Mouse (Mus musculus) MEL (cell line): ENCODE results near the gene Crxos. TPM values are rescaled to one million over a fixed set of nuclear protein-coding genes. Genes with fewer than 3 reads are reported as not detected.
A peak's percentile ranks its signal among the peaks of the same experiment; 100 is the strongest.

Source experiments
- DNase-seq: peaks from one replicate; pipeline ENCODE4 v3.0.0; 2011; ENCODE audit warnings: low read depth, low spot score
- H3K27ac ChIP-seq: 2 replicates; pipeline ENCODE4 v1.5.1; 2012; ENCODE audit warnings: low read depth, mild to moderate bottlenecking, control low read depth, low read length, moderate library complexity; ENCODE audit not compliant: control insufficient read depth
- H3K27me3 ChIP-seq, 2 experiments: fragments of 150-350 bp in 1 of 2; sonication (generic) in 1 of 2; 2 replicates each; pipeline ENCODE4 v1.6.1; 2012; ENCODE audit warnings: low read length in 2 of 2, mild to moderate bottlenecking in 2 of 2, improper control_type of control experiment in 1 of 2, moderate library complexity in 1 of 2; ENCODE audit not compliant: insufficient read depth in 2 of 2, control insufficient read depth in 1 of 2
- H3K36me3 ChIP-seq, 2 experiments: 2 replicates each; pipeline ENCODE4 v1.6.1; 2012 to 2014; ENCODE audit warnings: low read length in 2 of 2, improper control_type of control experiment in 1 of 2, inconsistent platforms in 1 of 2, mild to moderate bottlenecking in 1 of 2; ENCODE audit not compliant: insufficient read depth in 2 of 2, control insufficient read depth in 1 of 2
- H3K4me1 ChIP-seq, 2 experiments: fragments of 150-350 bp in 1 of 2; sonication (generic) in 1 of 2; 2 replicates each; pipeline ENCODE4 v1.6.1; 2012; ENCODE audit warnings: low read length in 2 of 2, improper control_type of control experiment in 1 of 2, mild to moderate bottlenecking in 1 of 2; ENCODE audit not compliant: insufficient read depth in 2 of 2, control insufficient read depth in 1 of 2
- H3K4me3 ChIP-seq, 2 experiments: fragments of 150-350 bp in 1 of 2; sonication (generic) in 1 of 2; 2 replicates each; pipeline ENCODE4 v1.5.1; 2012; ENCODE audit warnings: low read depth in 2 of 2, low read length in 2 of 2, mild to moderate bottlenecking in 2 of 2, moderate library complexity in 2 of 2, control low read depth in 1 of 2, improper control_type of control experiment in 1 of 2; ENCODE audit not compliant: control insufficient read depth in 1 of 2, insufficient read depth in 1 of 2
- H3K79me2 ChIP-seq: 2 replicates; pipeline ENCODE4 v1.6.1; 2012; ENCODE audit warnings: mild to moderate bottlenecking, low read length, moderate library complexity; ENCODE audit not compliant: control insufficient read depth, poor library complexity, insufficient read depth
- H3K9ac ChIP-seq: 2 replicates; pipeline ENCODE4 v1.6.1; 2012; ENCODE audit warnings: low read depth, mild to moderate bottlenecking, control low read depth, low read length, moderate library complexity; ENCODE audit not compliant: control insufficient read depth, poor library complexity, severe bottlenecking
- H3K9me3 ChIP-seq: fragments of 150-350 bp; sonication (generic); replicated peaks from 2 replicates; pipeline ENCODE4 v1.6.1; 2012; ENCODE audit warnings: mild to moderate bottlenecking, low read length, improper control_type of control experiment, moderate library complexity; ENCODE audit not compliant: insufficient read depth
- BHLHE40 ChIP-seq: IDR thresholded peaks from 2 replicates; pipeline ENCODE4 v1.6.1; 2012; ENCODE audit warnings: low read depth, mild to moderate bottlenecking, inconsistent platforms, low read length, improper control_type of control experiment, borderline replicate concordance
- CHD1 ChIP-seq: IDR thresholded peaks from 2 replicates; pipeline ENCODE4 v1.6.1; 2012; ENCODE audit warnings: low read depth, mild to moderate bottlenecking, inconsistent platforms, low read length, improper control_type of control experiment
- CTCF ChIP-seq, 3 experiments: IDR thresholded peaks in 2 of 3; conservative IDR thresholded peaks in 1 of 3; 2 replicates each; pipeline ENCODE4 v1.5.1; 2011 to 2012; ENCODE audit warnings: low read length in 3 of 3, low read depth in 2 of 3, mild to moderate bottlenecking in 2 of 3, improper control_type of control experiment in 1 of 3, inconsistent platforms in 1 of 3, mixed read lengths in 1 of 3, moderate library complexity in 1 of 3; ENCODE audit not compliant: control insufficient read depth in 1 of 3, insufficient read depth in 1 of 3, poor library complexity in 1 of 3, severe bottlenecking in 1 of 3
- EP300 ChIP-seq, 2 experiments: IDR thresholded peaks; 2 replicates each; pipeline ENCODE4 v1.6.1; 2011; ENCODE audit warnings: improper control_type of control experiment in 2 of 2, low read length in 2 of 2, low read depth in 1 of 2, mild to moderate bottlenecking in 1 of 2
- ETS1 ChIP-seq: IDR thresholded peaks from 2 replicates; pipeline ENCODE4 v1.6.1; 2012; ENCODE audit warnings: low read depth, mild to moderate bottlenecking, inconsistent platforms, low read length, improper control_type of control experiment, moderate library complexity
- GATA1 ChIP-seq: IDR thresholded peaks from 2 replicates; pipeline ENCODE4 v1.6.1; 2011; ENCODE audit warnings: low read depth, low read length, improper control_type of control experiment
- JUND ChIP-seq: IDR thresholded peaks from 2 replicates; pipeline ENCODE4 v1.6.1; 2011; ENCODE audit warnings: low read depth, mild to moderate bottlenecking, improper control_type of control experiment, low read length
- MAFK ChIP-seq: IDR thresholded peaks from 2 replicates; pipeline ENCODE4 v1.6.1; 2011; ENCODE audit warnings: low read depth, mild to moderate bottlenecking, low read length, improper control_type of control experiment, borderline replicate concordance
- MAX ChIP-seq: IDR thresholded peaks from 2 replicates; pipeline ENCODE4 v1.6.1; 2011; ENCODE audit warnings: low read length, improper control_type of control experiment
- MAZ ChIP-seq: IDR thresholded peaks from 2 replicates; pipeline ENCODE4 v1.6.1; 2012; ENCODE audit warnings: low read depth, mild to moderate bottlenecking, inconsistent platforms, low read length, improper control_type of control experiment
- MEF2A ChIP-seq: IDR thresholded peaks from 2 replicates; pipeline ENCODE4 v1.6.1; 2014; ENCODE audit warnings: low read depth, mild to moderate bottlenecking, inconsistent platforms, low read length, improper control_type of control experiment; ENCODE audit not compliant: poor library complexity, insufficient replicate concordance, severe bottlenecking; ENCODE audit errors: extremely low read depth
- MXI1 ChIP-seq: IDR thresholded peaks from 2 replicates; pipeline ENCODE4 v1.6.1; 2011; ENCODE audit warnings: mild to moderate bottlenecking, low read depth, low read length, improper control_type of control experiment
- MYB ChIP-seq: IDR thresholded peaks from 2 replicates; pipeline ENCODE4 v1.6.1; 2011; ENCODE audit warnings: mild to moderate bottlenecking, low read depth, low read length, improper control_type of control experiment
- MYC ChIP-seq: IDR thresholded peaks from 2 replicates; pipeline ENCODE4 v1.6.1; 2011; ENCODE audit warnings: low read depth, mild to moderate bottlenecking, low read length, improper control_type of control experiment, moderate library complexity
- NELFE ChIP-seq: IDR thresholded peaks from 2 replicates; pipeline ENCODE4 v1.6.1; 2011; ENCODE audit warnings: low read depth, low read length, improper control_type of control experiment
- POLR2A ChIP-seq, 2 experiments: IDR thresholded peaks; 2 replicates each; pipeline ENCODE4 v1.6.1; 2011 to 2012; ENCODE audit warnings: low read length in 2 of 2, mild to moderate bottlenecking in 2 of 2, control low read depth in 1 of 2, improper control_type of control experiment in 1 of 2, low read depth in 1 of 2, moderate library complexity in 1 of 2; ENCODE audit not compliant: control insufficient read depth in 1 of 2, insufficient read depth in 1 of 2, poor library complexity in 1 of 2
- POLR2AphosphoS2 ChIP-seq: IDR thresholded peaks from 2 replicates; pipeline ENCODE4 v1.6.1; 2011; ENCODE audit warnings: low read length, improper control_type of control experiment
- POLR2AphosphoS5 ChIP-seq: IDR thresholded peaks from 2 replicates; pipeline ENCODE4 v1.6.1; 2012; ENCODE audit warnings: low read depth, borderline replicate concordance, mild to moderate bottlenecking, inconsistent platforms, low read length, moderate library complexity, mixed read lengths
- RAD21 ChIP-seq: IDR thresholded peaks from 2 replicates; pipeline ENCODE4 v1.6.1; 2011; ENCODE audit warnings: mild to moderate bottlenecking, low read depth, low read length, improper control_type of control experiment
- RCOR1 ChIP-seq: IDR thresholded peaks from 2 replicates; pipeline ENCODE4 v1.6.1; 2012; ENCODE audit warnings: low read depth, mild to moderate bottlenecking, inconsistent platforms, low read length, improper control_type of control experiment
- SIN3A ChIP-seq: IDR thresholded peaks from 2 replicates; pipeline ENCODE4 v1.6.1; 2012; ENCODE audit warnings: low read length, improper control_type of control experiment, inconsistent platforms
- TAL1 ChIP-seq: IDR thresholded peaks from 2 replicates; pipeline ENCODE4 v1.6.1; 2012; ENCODE audit warnings: mild to moderate bottlenecking, inconsistent platforms, low read length, moderate library complexity, mixed read lengths
- TBP ChIP-seq: IDR thresholded peaks from 2 replicates; pipeline ENCODE4 v1.8.0; 2011; ENCODE audit warnings: low read depth, low read length, improper control_type of control experiment
- TCF12 ChIP-seq: IDR thresholded peaks from 2 replicates; pipeline ENCODE4 v1.6.1; 2014; ENCODE audit warnings: low read depth, mild to moderate bottlenecking, inconsistent platforms, low read length, improper control_type of control experiment, moderate library complexity
- USF1 ChIP-seq: IDR thresholded peaks from 2 replicates; pipeline ENCODE4 v1.6.1; 2014; ENCODE audit warnings: low read depth, mild to moderate bottlenecking, inconsistent platforms, low read length, improper control_type of control experiment, moderate library complexity
- USF2 ChIP-seq, 2 experiments: IDR thresholded peaks; 2 replicates each; pipeline ENCODE4 v1.6.1; 2011 to 2012; ENCODE audit warnings: improper control_type of control experiment in 2 of 2, low read length in 2 of 2, borderline replicate concordance in 1 of 2, inconsistent platforms in 1 of 2, low read depth in 1 of 2, mild to moderate bottlenecking in 1 of 2; ENCODE audit not compliant: insufficient read depth in 1 of 2
- ZKSCAN1 ChIP-seq: IDR thresholded peaks from 2 replicates; pipeline ENCODE4 v1.6.1; 2012; ENCODE audit warnings: low read depth, mild to moderate bottlenecking, inconsistent platforms, low read length, improper control_type of control experiment, moderate library complexity
- ZMIZ1 ChIP-seq: IDR thresholded peaks from 2 replicates; pipeline ENCODE4 v1.6.1; 2012; ENCODE audit warnings: low read depth, mild to moderate bottlenecking, inconsistent platforms, low read length, improper control_type of control experiment, moderate library complexity
- ZNF384 ChIP-seq: IDR thresholded peaks from 2 replicates; pipeline ENCODE4 v1.6.1; 2012; ENCODE audit warnings: low read depth, mild to moderate bottlenecking, inconsistent platforms, low read length, improper control_type of control experiment
- polyA plus RNA-seq, 2 experiments: library from polyadenylated mRNA; stranded (reverse) in 1 of 2; unstranded in 1 of 2; fragments of >175 nt in 1 of 2; fragments of >200 nt in 1 of 2; gene quantifications; 2 replicates each; pipeline versions ENCODE4 v1.2.1 to v1.2.4; 2012; ENCODE audit warnings: low replicate concordance in 2 of 2, low read depth in 1 of 2; ENCODE audit not compliant: insufficient read length in 2 of 2, insufficient read depth in 1 of 2, missing spikeins in 1 of 2
- total RNA-seq: library from RNA; depleted of rRNA; stranded (reverse); fragments of 300-350 nt; gene quantifications from 2 replicates; pipeline ENCODE4 v1.2.3, GENCODE M21; 2012

The Crxos gene
- total and polyA plus RNA-seq, 3 experiments: 0.10 TPM; not detected in 2

DNA sequence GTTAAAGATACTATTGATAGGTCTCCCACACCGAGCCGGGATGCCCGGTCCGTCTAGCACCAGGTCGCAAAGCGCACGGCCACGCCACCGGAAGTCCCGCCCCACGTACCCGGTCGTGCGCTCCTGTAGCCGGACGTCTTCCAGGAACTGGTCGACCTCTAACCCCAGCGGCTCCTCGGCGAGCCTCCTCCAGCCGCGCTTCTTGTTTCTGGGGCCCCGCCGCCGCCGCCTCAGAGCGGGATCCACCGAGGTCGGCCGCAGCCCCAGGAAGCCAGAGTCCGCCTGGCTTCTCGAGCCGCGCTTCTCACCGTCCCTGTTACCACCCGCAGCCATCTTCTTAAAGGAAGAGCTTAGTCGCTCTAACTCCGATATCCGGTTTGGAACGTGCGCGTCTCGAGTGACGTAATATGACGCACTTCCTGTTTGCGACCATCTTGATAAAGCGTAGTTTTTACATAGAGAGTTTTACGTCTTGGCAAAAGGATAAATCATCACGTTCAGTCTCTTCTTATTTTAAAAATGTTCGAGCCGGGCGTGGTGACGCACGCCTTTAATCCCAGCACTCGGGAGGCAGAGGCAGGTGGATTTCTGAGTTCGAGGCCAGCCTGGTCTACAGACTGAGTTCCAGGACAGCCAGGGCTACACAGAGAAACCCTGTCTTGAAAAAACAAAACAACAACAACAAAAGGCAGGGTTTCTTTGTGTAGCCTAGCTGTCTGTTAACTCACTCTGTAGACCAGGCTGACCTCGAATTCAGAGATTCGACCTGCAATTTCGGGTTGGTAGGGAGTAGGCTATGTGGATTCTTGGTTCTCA is 63.5 kb downstream of the Crxos start, which contains the start of gene Nop53 (continued):
- TF ChIP-seq MAFK (no peak), USF1 (0 out of 2 replicates have a peak, but pooled peaks have one; percentile 25), POLR2A (IDR thresholded peaks at IDR 0.05; ENCODE audit: control insufficient read depth in 1 of 2, insufficient read depth in 1 of 2, low read depth in 1 of 2, low read length in 2 of 2, poor library complexity in 1 of 2) (peak; percentile 63 to 87; a peak in 3 of 4 replicates), MAZ (no peak), RAD21 (no peak), CHD1 (no peak), USF2 (IDR thresholded peaks at IDR 0.05; ENCODE audit: borderline replicate concordance in 1 of 2, insufficient read depth in 1 of 2, low read depth in 1 of 2, low read length in 2 of 2) (no peak), MYC (peak; percentile 62; the same call in 1 of the 2 replicates), POLR2AphosphoS2 (peak; percentile 77; the same call in 1 of the 2 replicates), NELFE (peak; percentile 87), EP300 (IDR thresholded peaks at IDR 0.05; ENCODE audit: low read depth in 1 of 2, low read length in 2 of 2) (no peak; a peak in 2 of 4 replicates), ZKSCAN1 (no peak), MAX (peak; percentile 23; the same call in 1 of the 2 replicates), ZNF384 (no peak), TAL1 (no peak), TBP (peak; percentile 85)

DNA sequence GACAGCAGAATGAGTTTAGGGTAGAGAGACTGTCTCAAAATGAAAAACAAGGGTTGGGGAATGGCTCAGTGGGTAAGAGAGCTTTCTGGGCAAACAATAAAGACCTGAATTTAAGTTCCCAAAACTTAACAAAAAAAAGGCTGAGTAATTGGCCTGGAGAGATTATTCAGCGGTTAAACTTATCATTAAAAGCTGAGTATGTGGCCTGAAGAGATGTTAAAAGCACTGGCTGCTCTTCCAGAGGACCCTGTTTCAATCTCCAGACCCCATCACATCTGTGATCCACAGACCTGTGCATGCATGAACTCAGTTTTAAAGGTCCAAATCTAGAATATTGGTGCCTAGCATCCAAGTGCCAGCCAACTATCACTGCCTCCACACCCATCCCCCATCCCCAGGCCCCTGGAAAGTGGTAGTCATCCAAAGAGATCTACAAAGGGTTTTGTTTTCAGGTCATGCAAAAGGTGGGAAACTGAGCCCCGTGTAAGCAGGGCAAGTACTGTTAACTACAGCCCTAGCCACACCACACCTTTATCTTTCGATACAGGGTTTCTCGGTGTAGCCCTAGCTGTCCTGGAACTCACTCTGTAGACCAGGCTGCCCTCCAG is 65.3 kb downstream of the Crxos start:
- H3K36me3 ChIP-seq: peaks cover 2 to 49% of the 10 kb centered on the region in 2 experiments; a peak in 3 of 4 replicates
- H3K27ac ChIP-seq: peak overlapping the region; percentile 97
- no peaks in the 10 kb centered on the region for H3K27me3 ChIP-seq
- peak; percentile 79; the same call in 1 of the 2 replicates for TF ChIP-seq ETS1
- peak; percentile 90 for TF ChIP-seq GATA1
- TF ChIP-seq POLR2AphosphoS5: no peak
- TF ChIP-seq MYC: peak; percentile 23; the same call in 1 of the 2 replicates
- peak; percentile 82 for TF ChIP-seq ZNF384
- TF ChIP-seq SIN3A: peak; percentile 31; the same call in 1 of the 2 replicates
- TF ChIP-seq ZMIZ1: no peak
- TF ChIP-seq CTCF (IDR thresholded peaks at IDR 0.05 in 2 of 3, conservative IDR thresholded peaks at IDR 0.05 in 1 of 3; ENCODE audit: control insufficient read depth in 1 of 3, insufficient read depth in 1 of 3, low read depth in 2 of 3, low read length in 3 of 3, poor library complexity in 1 of 3, severe bottlenecking in 1 of 3): no peak
- TF ChIP-seq MEF2A: no peak
- peak; percentile 71 for TF ChIP-seq TAL1
- 0 out of 2 replicates have a peak, but pooled peaks have one; percentile 44 for TF ChIP-seq JUND
- peak; percentile 78 for TF ChIP-seq RCOR1
- peak; percentile 89 for TF ChIP-seq TCF12
- TF ChIP-seq EP300 (IDR thresholded peaks at IDR 0.05; ENCODE audit: low read depth in 1 of 2, low read length in 2 of 2): peak; percentile 89 to 93
- TF ChIP-seq MYB: peak; percentile 55
- TF ChIP-seq BHLHE40: no peak
- no peak for TF ChIP-seq MXI1
- no peak for TF ChIP-seq RAD21
- no peak for TF ChIP-seq USF2 (IDR thresholded peaks at IDR 0.05; ENCODE audit: borderline replicate concordance in 1 of 2, insufficient read depth in 1 of 2, low read depth in 1 of 2, low read length in 2 of 2)
- peak; percentile 74 for DNase-seq
- H3K9me3 ChIP-seq: no peaks in the 10 kb centered on the region
- peak overlapping the region; percentile 2 to 54; a peak in 3 of 4 replicates for H3K4me3 ChIP-seq
- peaks cover 7 to 45% of the 10 kb centered on the region in 2 experiments for H3K4me1 ChIP-seq
- peak overlapping the region; percentile 68 for H3K9ac ChIP-seq
- H3K79me2 ChIP-seq: peaks cover 25% of the 10 kb centered on the region
